Mouse (Mus musculus) layer of hippocampus, adult 9-10 months (tissue): ENCODE results near the gene H2-T23.
"Not testable (repeated sequence)": the region's sequence is repeated elsewhere in the genome, so short reads cannot be mapped to it uniquely, and the experiment has no call there.

Experiments
- DNase-seq: peaks from one replicate; pipeline ENCODE4 v3.0.0; 2022; ENCODE audit warnings: low spot score

The H2-T23 gene

DNA sequence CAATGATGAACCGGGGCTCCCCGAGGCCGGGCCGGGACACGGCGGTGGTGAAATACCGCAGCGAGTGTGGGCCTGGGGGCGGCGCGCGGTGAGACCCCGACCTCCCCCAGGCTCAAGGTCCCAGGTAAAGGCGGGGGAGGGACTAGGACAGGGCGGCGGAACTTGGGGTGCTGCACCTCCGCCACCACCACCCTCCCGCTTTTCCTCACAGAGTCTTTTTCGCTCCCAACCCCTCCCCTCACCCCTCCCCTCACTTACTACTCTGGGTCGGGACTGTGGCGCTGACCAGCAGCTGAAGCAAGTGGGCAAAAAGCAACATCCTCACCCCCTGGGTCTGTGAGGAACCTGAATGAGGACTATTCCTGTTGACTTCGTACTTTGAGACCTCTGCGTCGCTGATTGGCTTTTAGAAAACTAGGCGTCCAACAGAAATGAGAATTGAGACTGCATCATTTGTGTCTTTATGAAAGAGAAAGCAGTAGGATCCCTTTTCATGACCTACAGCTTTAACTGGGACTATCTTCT is at the start of gene H2-T23:
Gene H2-T23, minus strand, starts transcription at position 505 of the 525 bp plus-strand sequence.
- peak; percentile 55 for DNase-seq

DNA sequence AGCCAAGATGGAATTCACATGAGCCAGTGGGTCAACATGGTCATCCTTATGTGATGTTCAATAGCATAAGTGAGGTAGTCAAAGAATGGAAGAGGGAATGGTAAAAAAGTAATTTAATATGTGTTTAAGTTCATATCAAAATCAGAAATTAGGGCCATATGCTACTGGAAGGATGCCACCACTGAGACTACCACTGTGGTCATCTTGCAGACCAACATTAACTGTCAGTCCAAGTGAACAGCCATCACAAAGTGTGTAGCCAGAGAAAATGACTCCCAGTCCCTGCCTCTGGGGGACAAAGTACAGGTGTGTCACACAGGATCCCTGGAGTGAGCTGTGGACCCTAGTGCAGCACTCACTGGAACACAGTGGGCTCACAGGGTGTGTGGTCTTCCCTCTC is 49.2 kb upstream of the H2-T23 start:
- not testable (repeated sequence) for DNase-seq

DNA sequence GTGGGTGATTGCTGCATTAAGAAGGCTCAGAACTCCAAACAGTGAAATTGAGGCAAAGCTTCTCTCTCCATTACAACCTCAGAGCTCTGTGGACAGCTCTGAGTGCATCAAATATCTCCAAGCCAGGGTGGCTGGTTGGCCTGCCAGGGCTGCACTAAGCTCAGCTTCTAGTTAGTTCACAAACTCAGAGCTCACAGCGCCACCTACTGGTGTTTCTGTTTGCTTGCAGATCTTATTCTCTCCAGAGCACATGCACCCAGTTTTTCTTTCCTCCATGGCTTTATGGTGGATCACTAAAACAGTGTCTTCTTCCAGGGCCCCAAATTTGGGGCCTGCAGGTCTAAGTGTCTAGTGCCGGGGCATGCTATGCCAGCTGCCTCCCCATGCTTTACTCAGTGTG is 28.2 kb upstream of the H2-T23 start:
- peak; percentile 78 for DNase-seq

DNA sequence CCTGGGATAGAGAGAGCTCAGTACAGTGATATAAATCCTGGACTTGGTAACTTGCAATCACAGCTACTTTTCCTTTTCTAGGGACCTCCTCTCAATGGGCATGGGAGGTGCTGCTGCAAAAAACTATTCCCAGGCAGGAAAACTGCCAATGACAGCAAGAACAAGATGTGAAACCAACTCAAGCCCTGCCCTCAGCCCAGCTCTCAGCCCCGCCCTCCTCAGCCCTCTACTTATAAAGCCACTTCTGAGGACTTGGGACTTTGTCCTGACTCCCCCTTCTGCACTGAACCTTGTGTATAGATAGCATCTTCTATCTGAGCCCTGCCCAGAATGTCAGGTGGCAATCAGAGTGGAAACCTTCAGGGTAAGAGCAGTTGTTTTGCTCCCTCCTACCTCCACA is 25.7 kb upstream of the H2-T23 start, which contains the start of gene Gm11127:
Gene Gm11127, minus strand, starts transcription at position 10 of the 400 bp plus-strand sequence.
- not testable (repeated sequence) for DNase-seq

DNA sequence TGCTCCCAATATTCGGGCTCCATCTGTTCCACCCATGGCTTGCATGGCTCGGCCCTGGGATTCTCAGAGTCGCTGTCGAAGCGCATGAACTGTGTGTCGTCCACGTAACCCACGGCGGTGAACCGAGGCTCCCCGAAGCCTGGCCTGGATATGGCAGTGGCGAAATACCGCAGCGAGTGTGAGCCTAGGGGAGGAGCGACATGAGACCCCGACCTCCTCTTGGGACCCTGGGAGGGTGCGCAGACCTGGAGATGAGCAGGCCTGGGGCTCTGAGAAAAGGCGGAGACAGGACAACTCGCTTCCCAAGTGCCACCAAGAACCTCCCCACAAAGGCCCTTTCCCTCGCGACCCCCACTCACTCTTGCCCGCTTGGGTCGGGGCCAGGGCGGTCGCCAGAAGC is 25.3 kb upstream of the H2-T23 start:
- not testable (repeated sequence) for DNase-seq

DNA sequence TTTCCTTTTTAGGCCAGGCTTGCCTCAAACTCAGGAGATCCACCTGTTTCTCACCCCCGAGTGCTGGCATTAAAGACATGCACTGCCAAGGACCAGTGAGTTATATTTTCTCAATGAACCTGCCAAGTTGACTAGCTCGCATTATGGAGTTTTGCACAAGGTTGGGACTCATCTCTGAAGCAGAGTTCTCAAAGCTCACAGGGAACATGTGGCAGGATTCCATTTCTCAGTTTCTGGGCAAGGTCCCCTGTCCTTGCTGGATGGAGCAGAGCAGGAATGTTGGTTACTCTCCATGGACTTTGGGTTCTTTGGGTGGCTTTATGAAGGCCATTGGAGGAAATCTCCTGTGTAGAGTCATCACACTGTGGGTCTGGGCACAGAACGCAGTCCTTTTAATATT is 10.6 kb upstream of the H2-T23 start:
- no peak for DNase-seq

DNA sequence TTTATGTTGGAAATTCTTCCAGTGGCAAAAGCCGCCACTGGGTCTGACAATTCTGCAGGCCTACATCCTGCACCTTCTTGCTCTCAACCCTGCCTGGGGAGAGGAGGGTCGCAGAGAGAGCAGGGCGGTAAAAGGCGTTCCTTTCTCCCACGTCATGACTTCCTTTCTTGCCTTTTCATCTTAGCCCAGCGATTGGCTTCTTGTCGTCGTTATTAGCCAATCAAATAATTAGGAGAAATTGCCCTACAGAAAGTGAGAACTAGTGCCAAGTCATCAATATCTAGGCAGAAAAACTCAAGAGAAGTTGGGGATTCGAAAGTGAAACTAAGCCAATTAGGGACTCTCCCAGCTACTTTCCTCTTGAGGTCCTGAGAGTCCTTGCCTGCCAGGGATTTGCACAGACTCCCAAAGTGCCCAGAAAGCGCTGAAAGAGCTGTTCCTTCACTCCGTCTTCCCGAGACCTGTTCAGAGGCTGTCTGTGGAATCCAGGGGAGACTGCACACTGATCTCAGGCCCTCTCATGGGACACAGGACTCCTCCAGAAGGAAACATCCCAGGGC is 10.0 kb upstream of the H2-T23 start, which contains the start of the genes H2-T22 and Gm6034:
Gene H2-T22, minus strand, starts transcription at position 138 of the 560 bp plus-strand sequence.
Gene Gm6034, plus strand, starts transcription at position 352 of the 560 bp plus-strand sequence.
- peak; percentile 89 for DNase-seq

DNA sequence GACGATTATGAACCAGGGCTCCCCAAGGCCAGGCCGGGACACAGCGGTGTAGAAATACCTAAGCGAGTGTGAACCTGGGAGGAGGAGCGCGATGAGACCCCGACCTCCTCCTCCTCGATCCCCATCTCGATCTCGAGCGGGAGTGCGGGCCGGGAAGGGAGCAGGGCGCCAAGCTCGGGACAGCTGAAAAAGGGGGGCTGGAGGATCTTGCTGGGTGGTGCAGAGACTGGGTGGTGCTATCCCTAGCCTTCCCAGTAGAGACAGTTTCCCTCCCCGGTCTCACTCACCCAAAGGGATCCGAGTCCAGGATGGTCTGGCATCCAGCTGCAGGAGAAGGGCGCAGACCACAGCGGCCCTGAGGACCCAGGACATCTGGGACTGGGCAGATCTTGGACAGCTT is 9.4 kb upstream of the H2-T23 start:
- not testable (repeated sequence) for DNase-seq

DNA sequence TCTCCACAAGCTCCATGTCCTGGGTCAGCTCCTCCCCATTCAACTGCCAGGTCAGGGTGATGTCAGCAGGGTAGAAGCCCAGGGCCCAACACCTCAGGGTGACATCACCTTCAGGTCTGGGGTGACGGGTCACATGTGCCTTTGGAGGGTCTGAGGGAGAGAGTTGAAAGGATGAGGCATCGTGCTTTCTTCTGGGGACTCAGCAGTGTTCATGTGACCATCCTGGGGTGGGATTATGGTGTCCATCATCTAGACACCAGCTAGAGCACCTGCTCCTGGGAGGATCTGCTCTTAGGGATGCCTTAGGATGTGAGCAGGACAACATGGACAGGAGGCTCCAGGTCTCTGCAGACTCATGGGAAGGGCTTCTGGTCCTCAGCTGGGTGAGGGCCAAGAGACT is 7.9 kb upstream of the H2-T23 start:
- not testable (repeated sequence) for DNase-seq

DNA sequence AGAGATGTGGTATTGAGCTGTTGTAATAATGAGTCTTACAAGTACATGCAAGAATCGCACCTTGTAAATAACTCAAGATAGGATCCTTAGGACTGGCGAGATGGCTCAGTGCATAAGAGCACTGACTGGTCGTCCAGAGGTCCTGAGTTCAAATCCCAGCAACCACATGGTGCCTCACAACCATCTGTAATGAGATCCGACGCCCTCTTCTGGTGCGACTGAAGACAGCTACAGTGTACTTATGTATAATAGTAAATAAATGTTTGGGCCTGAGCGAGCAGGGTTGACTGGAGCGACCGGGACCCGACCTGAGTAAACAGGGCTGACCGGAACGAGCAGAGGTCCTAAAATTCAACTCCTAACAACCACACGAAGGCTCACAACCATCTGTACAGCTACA is 3.5 kb upstream of the H2-T23 start:
- DNase-seq: not testable (repeated sequence)

DNA sequence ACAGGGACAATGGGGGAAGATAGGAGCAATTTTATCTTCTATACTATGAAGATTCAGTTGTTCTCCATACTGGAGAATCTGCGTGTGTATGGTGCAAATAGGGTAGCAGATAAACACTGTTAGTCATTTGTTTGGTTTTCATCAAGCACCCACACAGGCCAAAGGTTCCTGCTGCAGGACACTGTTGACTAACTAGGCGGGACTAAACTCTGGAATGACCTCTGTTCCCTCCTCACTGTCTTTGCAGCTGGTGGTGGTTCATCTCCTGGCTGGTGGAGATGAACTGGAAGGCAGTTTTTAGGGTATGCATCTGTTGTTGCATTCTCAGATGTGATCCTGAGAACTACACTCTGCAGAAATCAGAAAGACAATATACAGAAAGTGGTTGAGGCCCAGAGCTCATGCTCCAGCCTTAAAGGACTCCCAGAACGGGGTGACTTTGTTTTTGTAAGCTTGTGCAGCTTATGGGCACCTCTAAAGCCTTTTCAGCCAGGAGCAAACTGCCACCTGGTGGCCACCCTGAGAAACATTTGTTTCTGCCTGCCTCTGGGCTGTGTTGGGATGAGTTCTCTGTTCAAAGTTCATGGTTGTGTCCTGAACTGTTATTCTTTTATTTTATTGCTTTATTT is 2.5 kb upstream of the H2-T23 start:
- not testable (repeated sequence) for DNase-seq

DNA sequence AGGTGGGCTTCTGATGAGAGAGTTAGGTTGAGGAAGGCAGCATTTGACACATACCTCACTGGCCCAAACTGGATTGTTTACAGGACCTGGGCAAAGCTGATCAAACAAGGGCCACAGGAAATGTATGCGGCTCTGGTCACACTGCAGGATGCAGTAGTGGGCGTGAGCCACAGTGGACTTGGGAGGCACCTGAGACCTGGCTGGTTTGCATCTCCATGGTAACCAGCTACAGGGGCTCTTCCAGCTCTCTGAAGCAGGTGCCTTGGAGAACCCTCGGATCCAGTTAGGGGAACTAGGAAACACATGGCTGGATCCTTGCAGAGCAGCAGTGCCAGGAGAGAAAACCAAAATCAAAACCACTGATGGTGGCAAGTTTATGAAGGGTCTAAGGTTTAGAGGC is 1.9 kb upstream of the H2-T23 start:
- DNase-seq: not testable (repeated sequence)

DNA sequence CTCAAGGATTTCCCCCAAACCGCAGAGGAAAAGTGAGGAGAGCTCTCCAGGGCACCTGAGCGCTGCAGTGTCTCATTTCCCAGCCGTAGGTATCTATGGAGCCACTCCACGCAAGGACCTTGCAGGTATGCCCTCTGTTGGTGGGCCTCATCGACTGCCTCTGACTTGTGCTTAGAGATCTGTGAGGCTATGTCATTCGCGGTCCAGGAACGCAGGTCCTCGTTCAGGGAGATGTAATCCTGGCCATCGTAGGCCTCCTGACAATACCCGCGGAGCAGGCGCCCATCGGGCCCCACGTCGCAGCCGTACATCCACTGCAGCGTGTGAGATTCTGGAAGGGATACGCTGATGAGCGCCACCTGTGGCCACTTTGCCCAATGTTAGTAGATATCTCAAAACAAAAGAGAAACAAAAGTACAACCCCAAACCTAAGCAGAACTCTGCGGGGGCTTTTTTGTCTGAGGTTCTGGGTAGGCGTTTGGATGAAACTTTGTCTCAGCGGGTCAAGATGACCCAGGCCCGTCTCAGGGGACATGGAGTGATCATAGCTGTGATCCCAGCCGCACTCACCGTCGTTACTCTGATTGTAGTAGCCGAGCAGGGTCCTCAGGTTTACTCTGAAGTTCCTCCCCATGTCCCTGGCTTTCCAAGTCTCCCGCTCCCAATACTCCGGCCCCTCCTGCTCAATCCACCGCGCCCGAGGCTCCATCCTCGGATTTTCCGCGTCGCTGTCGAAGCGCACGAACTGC is 898 bp downstream of the H2-T23 start:
- not testable (repeated sequence) for DNase-seq

DNA sequence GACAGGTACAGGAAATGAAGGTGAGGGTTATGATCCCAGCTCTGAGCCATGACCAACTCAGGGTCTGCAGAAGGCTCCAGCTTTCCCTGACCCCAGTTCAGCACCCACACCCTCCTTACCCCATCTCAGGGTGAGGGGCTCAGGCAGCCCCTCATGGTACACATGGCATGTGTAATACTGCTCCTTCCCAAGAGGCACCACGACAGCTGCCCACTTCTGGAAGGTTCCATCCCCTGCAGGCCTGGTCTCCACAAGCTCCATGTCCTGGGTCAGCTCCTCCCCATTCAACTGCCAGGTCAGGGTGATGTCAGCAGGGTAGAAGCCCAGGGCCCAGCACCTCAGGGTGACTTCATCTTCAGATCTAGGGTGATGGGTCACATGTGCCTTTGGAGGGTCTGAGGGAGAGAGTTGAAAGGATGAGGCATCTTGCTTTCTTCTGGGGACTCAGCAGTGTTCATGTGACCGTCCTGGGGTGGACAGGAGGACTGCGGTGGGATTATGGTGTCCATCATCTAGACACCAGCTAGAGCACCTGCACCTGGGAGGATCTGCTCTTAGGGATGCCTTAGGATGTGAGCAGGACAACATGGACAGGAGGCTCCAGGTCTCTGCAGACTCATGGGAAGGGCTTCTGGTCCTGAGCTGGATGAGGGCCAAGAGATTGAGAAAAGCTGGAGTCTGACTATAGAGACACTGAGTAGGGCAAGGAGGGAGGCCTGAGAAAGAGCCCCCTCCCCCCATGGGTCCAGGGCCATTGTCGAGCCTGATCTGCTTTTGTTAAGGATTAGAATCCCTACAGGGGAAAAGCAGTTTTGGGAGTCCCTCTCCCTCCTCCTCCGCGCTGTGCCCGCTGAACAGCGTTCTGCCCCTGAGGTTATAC is 1.7 kb downstream of the H2-T23 start:
- DNase-seq: not testable (repeated sequence)

DNA sequence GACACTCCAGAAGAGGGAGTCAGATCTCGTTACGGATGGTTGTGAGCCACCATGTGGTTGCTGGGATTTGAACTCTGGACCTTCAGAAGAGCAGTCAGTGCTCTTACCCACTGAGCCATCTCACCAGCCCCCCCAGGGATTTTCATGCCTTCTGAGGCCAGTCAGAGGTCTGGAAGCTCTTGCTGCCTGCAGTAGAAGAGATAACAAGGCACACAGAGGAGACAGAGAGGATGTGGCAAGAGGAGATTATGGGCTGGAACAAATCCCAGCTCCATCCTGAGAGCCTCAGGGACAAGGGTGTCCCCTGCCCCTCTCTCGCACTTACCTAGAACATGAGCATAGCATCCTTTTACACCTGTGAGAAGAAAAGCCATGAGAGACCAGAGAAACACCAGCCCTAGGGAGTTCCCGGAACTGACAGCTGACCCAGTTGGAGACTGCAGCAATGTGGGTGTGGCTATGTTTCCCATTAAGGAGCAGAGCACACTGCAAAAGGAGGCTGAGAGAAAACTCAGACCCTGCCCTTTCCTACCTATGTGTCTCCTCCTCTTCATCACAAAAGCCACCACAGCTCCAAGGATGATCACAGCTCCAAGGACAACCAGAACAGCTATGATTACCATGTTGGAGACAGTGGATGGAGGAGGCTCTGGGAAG is 2.5 kb downstream of the H2-T23 start:
- DNase-seq: not testable (repeated sequence)

DNA sequence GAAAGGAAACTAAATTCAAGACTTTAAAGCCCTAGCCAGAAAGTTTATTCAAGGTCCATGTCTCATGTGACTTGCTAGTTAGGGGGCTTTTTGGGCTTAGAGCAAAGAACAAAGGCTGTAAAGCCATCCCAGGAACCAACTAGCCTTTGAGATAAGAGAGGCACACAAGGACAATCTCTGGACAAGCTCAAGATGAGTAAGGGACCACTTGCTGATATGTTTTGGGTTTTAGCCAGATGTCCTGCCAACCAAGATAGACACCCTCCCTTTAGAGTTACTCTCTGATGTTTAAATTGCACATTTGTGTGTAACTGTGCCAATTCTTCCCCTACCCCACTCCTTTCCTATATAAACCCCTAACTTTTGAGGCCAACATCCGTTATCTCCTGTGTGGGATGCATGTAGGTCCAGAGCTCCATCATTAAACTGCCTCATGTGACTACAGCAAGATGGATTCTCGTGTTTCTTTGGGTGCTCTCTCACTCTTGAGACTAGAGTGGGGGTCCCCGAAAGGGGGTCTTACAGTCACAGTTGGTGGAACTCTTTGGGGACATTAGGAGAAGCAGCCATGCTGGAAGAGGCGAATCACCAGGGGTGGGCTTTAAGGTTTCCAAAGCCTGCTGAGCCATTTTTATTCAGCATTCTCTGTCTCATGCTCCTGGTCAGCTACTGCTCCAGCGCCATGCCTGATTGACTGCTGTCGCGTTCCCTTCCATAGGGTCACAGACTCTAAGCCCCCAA is 3.6 kb downstream of the H2-T23 start:
- DNase-seq: no peak

DNA sequence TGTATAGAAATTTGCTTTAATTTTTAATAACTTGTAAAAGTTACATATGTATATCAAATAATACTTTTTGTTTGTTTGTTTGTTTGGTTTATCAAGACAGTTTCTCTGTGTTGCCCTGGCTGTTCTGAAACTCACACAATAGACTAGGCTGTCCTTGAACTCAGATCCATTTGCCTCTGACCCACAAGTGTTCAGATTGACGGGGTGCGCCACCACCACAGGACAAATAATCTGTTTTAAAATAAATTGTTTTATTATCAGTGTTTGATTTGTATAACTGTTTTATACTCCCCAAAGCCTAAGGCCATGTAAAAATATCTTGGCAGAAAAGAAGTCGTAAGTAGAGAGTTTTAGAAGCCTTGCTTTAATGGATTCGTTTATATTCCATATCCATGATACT is 5.0 kb downstream of the H2-T23 start:
- DNase-seq: no peak

DNA sequence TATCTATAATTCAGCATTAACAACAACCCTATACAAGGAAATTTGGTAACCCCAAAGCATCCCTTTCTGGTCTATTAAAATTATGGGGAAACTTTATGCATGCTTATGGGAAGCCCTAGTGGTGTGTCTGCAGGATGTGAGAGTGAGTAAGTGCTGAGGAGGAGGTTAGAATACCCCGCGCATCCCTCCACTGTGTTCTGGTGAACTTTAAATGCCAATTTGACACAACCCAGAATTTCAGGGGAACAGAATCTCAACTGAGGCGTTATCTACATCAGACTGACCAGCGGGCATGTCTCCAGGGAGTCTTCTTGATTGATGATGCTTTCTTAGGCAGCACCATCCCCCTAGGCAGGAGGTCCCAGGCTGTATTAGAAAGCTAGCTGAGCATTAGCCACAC is 6.8 kb downstream of the H2-T23 start:
- DNase-seq: no peak

DNA sequence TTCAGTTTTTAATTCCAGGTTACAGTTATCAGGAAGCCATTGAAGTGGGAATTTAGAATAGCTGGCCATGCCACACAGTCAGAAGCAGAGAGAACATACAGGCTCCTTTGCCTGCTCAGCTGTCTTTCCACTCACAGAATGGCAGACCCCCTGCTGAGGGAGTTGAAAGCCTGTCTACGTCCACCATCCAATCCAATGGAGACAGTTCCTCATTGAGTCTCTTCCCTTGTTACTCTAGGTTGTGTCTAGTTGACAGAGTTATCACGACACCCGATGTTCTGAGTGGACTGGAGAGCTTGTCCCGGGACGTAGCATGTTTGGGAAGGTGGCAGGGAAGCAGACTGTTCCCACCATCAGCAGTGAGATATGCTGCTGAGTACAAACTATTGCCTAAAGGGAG is 7.5 kb downstream of the H2-T23 start:
- no peak for DNase-seq
